Comparison of ENCODE assay signal across 19 mouse cellular contexts in the genomic region with DNA sequence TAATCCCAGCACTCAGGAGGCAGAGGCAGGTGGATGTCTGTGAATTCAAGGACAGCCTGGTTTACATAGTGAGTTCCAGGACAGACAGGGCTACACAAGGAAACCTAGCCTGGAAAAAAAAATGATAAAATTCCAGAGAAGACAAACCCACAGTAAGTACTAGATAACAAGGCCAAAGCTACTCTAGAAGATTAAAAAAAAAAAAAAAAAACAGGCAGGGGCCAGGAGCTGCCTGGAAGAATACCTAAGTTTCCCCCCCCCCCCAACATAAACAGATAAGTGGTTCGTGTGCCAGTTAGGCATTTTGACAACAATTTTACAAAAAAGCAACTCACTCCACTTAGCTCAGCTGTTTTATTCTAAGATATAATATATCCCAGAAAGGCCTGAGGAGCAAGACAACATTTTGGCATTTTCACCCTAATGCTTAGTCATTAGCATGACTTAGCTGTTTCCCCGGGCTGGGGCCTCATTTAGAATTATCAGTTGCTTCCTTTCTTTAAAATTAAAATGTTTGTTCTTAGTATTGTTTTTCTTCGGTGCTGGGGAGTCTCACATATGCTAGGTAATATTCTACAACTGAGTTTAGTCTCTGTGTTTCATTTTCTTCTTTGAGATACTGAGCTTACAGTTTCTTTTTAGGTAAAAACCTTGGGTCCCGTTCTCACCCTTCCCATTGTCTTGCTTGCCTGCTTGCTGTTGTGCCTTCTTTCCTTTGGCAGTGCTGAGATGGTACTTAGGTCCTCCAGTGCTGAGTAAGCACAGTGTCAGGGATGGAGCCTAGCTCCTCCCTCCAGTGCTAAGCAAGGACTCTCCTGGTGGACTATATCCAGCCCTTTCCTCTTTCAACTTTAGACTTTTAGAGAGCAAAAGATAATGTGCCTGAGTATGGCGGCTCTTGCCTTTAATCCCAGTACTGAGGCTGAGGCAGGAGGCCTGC. TPM values are rescaled to one million over a fixed set of nuclear protein-coding genes. Genes with fewer than 3 reads are reported as not detected.
A peak's percentile ranks its signal among the peaks of the same experiment; 100 is the strongest.
DNase-seq lines count a peak whose midpoint lies in the region; ATAC-seq and TF ChIP-seq lines count a peak whose summit lies in the region.
"Had no signal": no experiment of that assay in that cellular context is flagged by ENCODE, and none has a peak within 500 bp of the region (broad histone marks: within the 10 kb centered on the region; RNA-seq: fewer than 3 reads in every experiment).

No protein-coding gene starts in this region.

- no peaks in the 10 kb centered on the region for H3K9me3 ChIP-seq in megakaryocyte, embryonic 14.5 days
- no peaks in the 10 kb centered on the region for H3K9me3 ChIP-seq in liver, postnatal 0 days (ENCODE audit: low read length)
- no peaks in the 10 kb centered on the region for H3K9me3 ChIP-seq in forebrain, postnatal 0 days (ENCODE audit: low read length)
- H3K9me3 ChIP-seq: forebrain, embryonic 13.5 days had no signal

- no peak overlapping the region for H3K9ac ChIP-seq in liver, postnatal 0 days (replicated peaks)
- H3K9ac ChIP-seq in forebrain, postnatal 0 days, result no peak overlapping the region

- ATAC-seq in megakaryocyte, adult 5-6 weeks (ENCODE audit: poor library complexity, severe bottlenecking), result no peak
- ATAC-seq in liver, postnatal 0 days, result no peak
- no peak for ATAC-seq in forebrain, postnatal 0 days
- ATAC-seq: forebrain, embryonic 13.5 days had no signal

- WGBS in liver, postnatal 0 days (ENCODE audit: insufficient replicate concordance), result 55% methylated on average over 5 of the region's 5 CpGs
- WGBS in forebrain, postnatal 0 days, result 67% methylated on average over 5 of the region's 5 CpGs

- DNase-seq in heart, adult 11 months, result peak; percentile 2
- no peak for DNase-seq in heart, postnatal 14 days
- DNase-seq in liver, result peak; percentile 59
- DNase-seq in liver, postnatal 0 days, result no peak
- DNase-seq in testis, postnatal 14 days (ENCODE audit: low spot score), result no peak
- no peak for DNase-seq in forebrain, postnatal 0 days
- DNase-seq: adrenal gland, adult 8-10 months; cerebellum, adult 18-20 months; cerebellum, postnatal 36 days; gastrocnemius, postnatal 36 days; kidney, adult 2 months; kidney, postnatal 10 days; left cerebral cortex, postnatal 4 days; lung, postnatal 10 days; right cerebral cortex, postnatal 25 days; thymus, adult 18-20 months had no signal

- TF ChIP-seq EP300 in liver, postnatal 0 days (IDR thresholded peaks at IDR 0.05; ENCODE audit: low read depth), result no peak

- no peaks in the 10 kb centered on the region for H3K27me3 ChIP-seq in megakaryocyte, embryonic 14.5 days (replicated peaks)
- peaks cover 5% of the 10 kb centered on the region; the same call in 1 of the 2 replicates for H3K27me3 ChIP-seq in liver, postnatal 0 days (ENCODE audit: insufficient read depth, low read length)
- no peaks in the 10 kb centered on the region for H3K27me3 ChIP-seq in forebrain, postnatal 0 days (ENCODE audit: insufficient read depth, low read length)
- H3K27me3 ChIP-seq: forebrain, embryonic 13.5 days had no signal

- H3K36me3 ChIP-seq in megakaryocyte, embryonic 14.5 days (replicated peaks; ENCODE audit: low read length), result no peaks in the 10 kb centered on the region
- H3K36me3 ChIP-seq in liver, postnatal 0 days (replicated peaks; ENCODE audit: insufficient read depth, low read length), result no peaks in the 10 kb centered on the region
- H3K36me3 ChIP-seq in forebrain, postnatal 0 days (ENCODE audit: insufficient read depth), result no peaks in the 10 kb centered on the region

- intact Hi-C loops in heart, postnatal 14 days (cut with DNase I), result loop anchor here (5.0 to 10.0 kb wide), 5 partner anchors 35 to 522 kb away; no protein-coding TSS in a partner anchor

- H3K4me1 ChIP-seq in megakaryocyte, embryonic 14.5 days, result peaks cover 84% of the 10 kb centered on the region
- peaks cover 21% of the 10 kb centered on the region for H3K4me1 ChIP-seq in liver, postnatal 0 days (ENCODE audit: insufficient read depth)
- H3K4me1 ChIP-seq in forebrain, postnatal 0 days (ENCODE audit: insufficient read depth), result peaks cover 20% of the 10 kb centered on the region

- peak overlapping the region; percentile 57 for H3K27ac ChIP-seq in liver, postnatal 0 days (ENCODE audit: low read depth)
- H3K27ac ChIP-seq in forebrain, postnatal 0 days (ENCODE audit: low read depth, low read length), result no peak overlapping the region

- TF ChIP-seq CTCF in liver, postnatal 0 days (IDR thresholded peaks at IDR 0.05; ENCODE audit: low read depth), result no peak
- no peak for TF ChIP-seq CTCF in forebrain, postnatal 0 days (IDR thresholded peaks at IDR 0.05; ENCODE audit: low read depth)

- no peak overlapping the region for H3K4me2 ChIP-seq in liver, postnatal 0 days (ENCODE audit: low read depth, low read length)
- no peak overlapping the region for H3K4me2 ChIP-seq in forebrain, postnatal 0 days (ENCODE audit: low read depth)
- H3K4me2 ChIP-seq: forebrain, embryonic 13.5 days had no signal

- peak overlapping the region; percentile 89 for H3K4me3 ChIP-seq in megakaryocyte, embryonic 14.5 days (replicated peaks)
- no peak overlapping the region for H3K4me3 ChIP-seq in liver, postnatal 0 days (ENCODE audit: low read depth, low read length)
- no peak overlapping the region for H3K4me3 ChIP-seq in forebrain, postnatal 0 days (ENCODE audit: low read depth, low read length)
- H3K4me3 ChIP-seq: forebrain, embryonic 13.5 days had no signal

RNA-seq across cellular contexts. Expression of gene Taok1, which starts 19.3 kb away (rescaled TPM):
- total RNA-seq in heart, postnatal 14 days (2021), result 10 to 100 TPM; 57.0 to 59.3 TPM
- 1.2 and 2.3 TPM in 2 replicates for polyA plus RNA-seq in megakaryocyte, embryonic 14.5 days (2012; ENCODE audit: insufficient read depth, low replicate concordance)
- 40.5 and 41.9 TPM in 2 replicates for total RNA-seq in megakaryocyte, adult 5-6 weeks (2015)
- total RNA-seq in megakaryocyte, adult 5-6 weeks (2017), result 48.4 and 57.0 TPM in 2 replicates
- polyA plus RNA-seq in liver, postnatal 0 days (2015; fragmentation: Nextera tagmentation; extraction: Ambion mirVana), result 4.8 and 5.0 TPM in 2 replicates
- total RNA-seq in forebrain, postnatal 0 days (2014; rRNA removed), result 74.2 and 87.4 TPM in 2 replicates
- 20.4 and 30.8 TPM in 2 replicates for polyA plus RNA-seq in forebrain, postnatal 0 days (2015; fragmentation: Nextera tagmentation; extraction: Ambion mirVana)

RNA-seq across cellular contexts. Expression of gene Nufip2, which starts 59.1 kb away (rescaled TPM):
- 10 to 100 TPM; 58.9 to 61.9 TPM for total RNA-seq in heart, postnatal 14 days (2021)
- polyA plus RNA-seq in megakaryocyte, embryonic 14.5 days (2012; ENCODE audit: insufficient read depth, low replicate concordance), result 8.0 and 25.8 TPM in 2 replicates
- 64.0 and 69.6 TPM in 2 replicates for total RNA-seq in megakaryocyte, adult 5-6 weeks (2015)
- 75.2 and 90.1 TPM in 2 replicates for total RNA-seq in megakaryocyte, adult 5-6 weeks (2017)
- polyA plus RNA-seq in liver, postnatal 0 days (2015; fragmentation: Nextera tagmentation; extraction: Ambion mirVana), result 2.0 and 2.4 TPM in 2 replicates
- 42.9 and 52.0 TPM in 2 replicates for total RNA-seq in forebrain, postnatal 0 days (2014; rRNA removed)
- polyA plus RNA-seq in forebrain, postnatal 0 days (2015; fragmentation: Nextera tagmentation; extraction: Ambion mirVana), result 1.7 and 3.0 TPM in 2 replicates

Comparison
In these comparisons a context has a peak if more than half of its experiments do, and no peak if none do; other contexts are left out.
1. DNase-seq: peak in heart, adult 11 months (single experiment) and liver (single experiment); none in heart, postnatal 14 days (0 of 2), liver, postnatal 0 days (single experiment), testis, postnatal 14 days (single experiment) and forebrain, postnatal 0 days (single experiment).